Mouse (Mus musculus): ENCODE measurements at regions not wholly inside any gene's neighbourhood (a gene's known extent, or its start where the extent isn't known, plus 50 kb on each side); places are given as distances from the start of the nearest gene placed in this dataset.

GRCm38 (mm10) chr14:120148803-120149202 is 106.6 kb upstream of the Oxgr1 start:
- DNase-seq = no peak

- no peak for DNase-seq
Measured at GRCm38 (mm10) chr14:120149341-120149741, 107.1 kb upstream of the Oxgr1 start.

- DNase-seq = no peak
Measured at GRCm38 (mm10) chr14:120150589-120150988, 108.4 kb upstream of the Oxgr1 start.

GRCm38 (mm10) chr14:120154413-120154812 is 112.2 kb upstream of the Oxgr1 start:
- no peak for DNase-seq

- DNase-seq = no peak
Measured at GRCm38 (mm10) chr14:120164184-120164583, 111.3 kb upstream of the Mbnl2 start.

GRCm38 (mm10) chr14:120165496-120166045 is 109.9 kb upstream of the Mbnl2 start:
- DNase-seq = no peak

- no peak for DNase-seq
Measured at GRCm38 (mm10) chr14:120170733-120171132, 104.7 kb upstream of the Mbnl2 start.

GRCm38 (mm10) chr14:120172058-120172457 is 103.4 kb upstream of the Mbnl2 start:
- DNase-seq = no peak

GRCm38 (mm10) chr14:120172844-120173243 is 102.6 kb upstream of the Mbnl2 start:
- no peak for DNase-seq

GRCm38 (mm10) chr14:120174615-120175014 is 100.9 kb upstream of the Mbnl2 start:
- DNase-seq = no peak

GRCm38 (mm10) chr14:120195218-120195617 is 80.3 kb upstream of the Mbnl2 start:
- DNase-seq = no peak

- no peak for DNase-seq
Measured at GRCm38 (mm10) chr14:120211741-120212140, 63.7 kb upstream of the Mbnl2 start.

- no peak for DNase-seq
Measured at GRCm38 (mm10) chr14:120212626-120213025, 62.8 kb upstream of the Mbnl2 start.

- no peak for DNase-seq
Measured at GRCm38 (mm10) chr14:120219224-120219623, 56.2 kb upstream of the Mbnl2 start.

- no peak for DNase-seq
Measured at GRCm38 (mm10) chr14:120223528-120224201, 51.8 kb upstream of the Mbnl2 start.

- DNase-seq = peak; percentile 13
Measured at GRCm38 (mm10) chr14:120224202-120224846, 51.1 kb upstream of the Mbnl2 start.

GRCm38 (mm10) chr14:120225657-120226056 is 49.8 kb upstream of the Mbnl2 start:
- DNase-seq = peak; percentile 10
